Mouse (Mus musculus) kidney, postnatal 25 days (tissue): ENCODE data around the gene Tescl.

ENCODE experiments used
- DNase-seq, 2 experiments: peaks; one replicate each; pipeline ENCODE4 v3.0.0; 2021; ENCODE audit warnings: mixed read lengths in 2 of 2

The Tescl gene

DNA sequence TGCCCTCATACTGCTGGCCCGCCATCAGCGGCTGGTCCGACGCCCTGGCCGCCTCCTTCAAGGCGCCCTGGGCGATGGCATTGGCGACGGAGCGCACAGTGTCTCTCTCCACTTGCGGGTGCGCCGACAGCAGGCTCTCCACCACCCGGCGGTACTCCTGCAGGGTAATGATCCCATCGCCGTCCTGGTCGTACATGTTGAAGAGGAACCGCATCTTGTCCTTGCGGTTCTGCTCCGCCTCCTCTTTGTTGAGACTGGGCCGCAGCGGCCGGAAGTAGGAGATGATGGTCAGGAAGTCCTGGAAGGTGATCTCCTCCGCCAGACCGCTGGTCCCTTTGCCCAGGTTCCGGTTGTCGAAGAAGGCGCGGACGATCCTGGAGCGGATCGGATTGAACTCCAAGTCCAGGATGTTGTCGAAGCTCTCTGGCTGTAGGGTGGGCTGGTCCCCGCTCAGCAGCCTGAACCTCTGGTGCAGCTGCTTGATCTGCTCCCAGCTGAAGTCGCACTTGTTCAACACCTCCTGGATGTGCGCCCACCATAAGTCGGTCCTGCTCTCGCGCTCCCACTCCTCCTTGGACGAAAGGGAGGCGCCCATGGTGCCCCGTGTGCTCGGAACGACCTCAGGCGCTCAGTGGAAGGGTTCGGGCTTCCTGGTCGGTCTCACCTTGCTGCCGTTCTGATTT lies at the start of gene Tescl:
Gene Tescl, minus strand, starts transcription at position 633 of the 683 bp plus-strand sequence.
- DNase-seq: peak; percentile 6 to 43

DNA sequence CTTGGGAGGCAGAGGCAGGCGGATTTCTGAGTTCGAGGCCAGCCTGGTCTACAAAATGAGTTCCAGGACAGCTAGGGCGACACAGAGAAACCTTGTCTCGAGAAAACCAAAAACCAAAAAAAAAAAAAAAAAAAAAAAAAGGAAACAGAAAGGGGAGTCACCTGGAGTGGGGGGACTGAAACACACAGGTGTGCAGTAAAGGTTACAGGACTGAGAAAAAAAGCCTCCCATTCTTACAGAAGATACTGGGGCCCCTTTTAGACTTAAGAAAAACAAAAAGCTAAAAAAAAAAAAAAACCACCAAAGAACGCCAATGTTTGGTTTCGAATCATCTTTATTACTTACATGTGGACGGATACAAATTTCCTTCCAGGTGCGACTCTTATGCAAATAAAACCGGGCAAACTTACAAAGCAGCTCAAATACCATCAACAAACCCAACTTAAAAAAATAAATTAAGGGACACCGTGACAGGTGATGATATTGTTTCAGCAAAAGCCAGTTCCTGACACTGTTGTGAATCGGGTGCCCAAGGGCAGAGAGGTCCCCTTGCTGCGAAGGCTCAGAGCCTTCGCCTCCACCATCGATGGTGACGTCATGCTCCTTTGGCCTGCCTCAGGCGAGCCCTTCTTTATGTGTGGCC lies 49.1 kb upstream of the Tescl start:
- DNase-seq: no peak

- DNase-seq: no peak
Observed at GRCm38 (mm10) chr7:24380370-24380769, 46.6 kb upstream of the Tescl start.

DNA sequence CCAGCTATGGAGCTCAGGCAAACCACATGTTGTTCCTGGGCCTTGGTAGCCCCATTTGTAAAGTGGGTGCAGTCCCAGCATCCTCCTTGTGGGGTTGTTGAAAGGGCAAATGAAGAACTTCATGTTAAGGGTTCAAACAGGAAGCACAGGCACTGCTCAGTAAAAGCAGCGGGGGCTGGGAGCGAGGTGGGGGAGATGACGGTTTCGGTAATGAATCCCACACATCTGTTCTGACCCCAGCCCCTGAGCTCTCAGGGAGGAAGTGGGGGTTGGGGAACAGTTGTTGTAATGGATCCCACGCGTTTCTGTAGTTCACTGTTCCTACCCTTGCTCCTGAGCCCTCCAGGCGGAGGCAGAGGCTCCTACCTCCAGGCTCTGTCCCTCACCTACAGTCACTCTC lies 46.2 kb upstream of the Tescl start:
- DNase-seq: no peak

GRCm38 (mm10) chr7:24378049-24378701 lies 44.4 kb upstream of the Tescl start:
- no peak for DNase-seq

DNA sequence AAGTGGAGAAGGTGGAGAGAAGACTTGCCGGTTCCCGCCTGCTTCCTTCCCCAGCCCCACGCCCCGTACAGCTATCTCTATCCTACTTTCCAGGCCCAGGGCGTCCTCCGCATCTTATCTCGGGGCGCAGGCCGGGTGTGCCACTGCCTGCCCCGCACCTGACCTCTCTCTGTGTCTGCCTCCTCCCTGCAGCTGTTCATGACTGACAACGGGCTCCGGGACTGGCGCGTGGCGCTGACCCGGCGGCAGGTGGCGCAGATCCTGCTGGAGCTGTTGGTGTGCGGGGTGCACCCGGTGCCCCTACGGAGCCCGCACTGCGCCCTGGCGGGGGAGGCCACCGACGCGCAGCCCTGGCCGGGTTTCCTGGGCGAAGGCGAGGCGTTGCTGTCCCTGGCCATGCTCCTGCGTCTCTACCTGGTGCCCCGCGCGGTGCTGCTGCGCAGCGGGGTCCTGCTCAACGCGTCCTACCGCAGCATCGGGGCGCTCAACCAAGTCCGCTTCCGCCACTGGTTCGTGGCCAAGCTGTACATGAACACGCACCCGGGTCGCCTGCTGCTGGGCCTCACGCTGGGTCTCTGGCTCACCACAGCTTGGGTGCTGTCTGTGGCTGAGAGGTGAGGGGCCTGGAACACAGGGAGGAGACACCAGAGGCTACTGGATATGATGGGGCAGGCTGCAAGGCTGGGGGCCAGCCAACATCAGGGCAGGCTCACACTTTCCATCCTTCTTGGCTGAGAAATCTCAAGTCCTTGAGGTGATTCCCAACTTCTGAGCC lies 43.5 kb upstream of the Tescl start:
- DNase-seq: peak in 1 of 2 experiments; percentile 13

GRCm38 (mm10) chr7:24376456-24376855 lies 42.7 kb upstream of the Tescl start:
- no peak for DNase-seq

DNA sequence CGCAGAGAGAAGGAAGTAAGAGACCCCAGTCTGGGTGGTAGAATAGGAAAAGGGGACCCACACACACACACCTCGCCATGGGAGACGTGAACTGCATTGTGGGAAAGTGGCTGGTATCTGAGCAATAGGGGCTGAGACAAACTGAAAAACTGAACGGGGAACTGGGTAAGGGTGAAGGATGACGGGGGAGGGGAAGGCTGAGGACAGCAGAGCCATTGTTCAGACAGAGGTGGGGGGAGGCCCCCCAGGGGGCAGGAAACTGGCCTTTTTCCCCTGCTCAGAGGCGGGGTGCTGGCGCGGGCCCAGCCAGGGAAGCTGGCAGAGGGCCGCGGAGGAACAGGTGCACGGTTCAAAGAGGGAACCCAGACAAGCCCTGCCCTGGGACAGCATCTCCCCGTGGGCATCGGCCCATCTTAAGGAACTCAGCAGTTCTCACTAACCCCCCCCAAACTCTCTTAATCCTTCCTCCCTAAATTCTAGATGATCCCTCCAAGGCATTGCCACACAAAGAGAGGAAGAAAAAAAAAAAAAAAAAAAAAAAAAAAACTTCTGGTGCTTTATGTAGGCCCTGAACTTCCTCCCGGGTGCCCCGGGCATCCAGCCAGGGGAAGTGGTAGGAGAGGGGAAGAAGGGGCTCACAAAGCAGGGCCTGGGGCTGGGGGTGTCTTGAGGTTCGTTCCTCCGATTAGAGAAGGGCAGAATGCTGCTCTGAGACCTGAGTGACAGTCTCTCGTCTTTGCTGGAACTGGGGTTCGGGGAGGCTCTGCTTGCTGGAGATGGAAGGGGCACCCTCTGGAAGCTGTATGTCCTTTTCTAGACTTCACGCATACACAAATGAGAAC lies 40.0 kb upstream of the Tescl start:
- peak; percentile 25 to 55 for DNase-seq

GRCm38 (mm10) chr7:24372786-24373185 lies 39.0 kb upstream of the Tescl start:
- no peak for DNase-seq

GRCm38 (mm10) chr7:24372300-24372699 lies 38.6 kb upstream of the Tescl start:
- no peak for DNase-seq

DNA sequence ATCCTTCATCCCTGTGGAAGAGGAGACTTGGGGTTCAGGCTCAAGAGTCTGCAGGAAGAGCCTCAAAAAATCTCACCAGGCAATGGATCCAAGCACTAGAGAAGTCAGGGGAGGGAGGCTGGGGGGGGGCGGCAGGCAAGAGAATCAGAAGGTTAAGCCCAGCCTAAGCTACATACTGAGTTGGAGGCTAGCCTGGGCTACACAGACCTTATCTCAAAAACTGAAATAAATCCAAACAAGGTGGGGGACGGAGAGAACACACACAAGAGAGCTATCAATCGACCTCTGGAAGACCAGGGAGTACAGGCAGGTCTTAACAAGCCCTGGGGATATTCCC lies 38.0 kb upstream of the Tescl start:
- DNase-seq: no peak

DNA sequence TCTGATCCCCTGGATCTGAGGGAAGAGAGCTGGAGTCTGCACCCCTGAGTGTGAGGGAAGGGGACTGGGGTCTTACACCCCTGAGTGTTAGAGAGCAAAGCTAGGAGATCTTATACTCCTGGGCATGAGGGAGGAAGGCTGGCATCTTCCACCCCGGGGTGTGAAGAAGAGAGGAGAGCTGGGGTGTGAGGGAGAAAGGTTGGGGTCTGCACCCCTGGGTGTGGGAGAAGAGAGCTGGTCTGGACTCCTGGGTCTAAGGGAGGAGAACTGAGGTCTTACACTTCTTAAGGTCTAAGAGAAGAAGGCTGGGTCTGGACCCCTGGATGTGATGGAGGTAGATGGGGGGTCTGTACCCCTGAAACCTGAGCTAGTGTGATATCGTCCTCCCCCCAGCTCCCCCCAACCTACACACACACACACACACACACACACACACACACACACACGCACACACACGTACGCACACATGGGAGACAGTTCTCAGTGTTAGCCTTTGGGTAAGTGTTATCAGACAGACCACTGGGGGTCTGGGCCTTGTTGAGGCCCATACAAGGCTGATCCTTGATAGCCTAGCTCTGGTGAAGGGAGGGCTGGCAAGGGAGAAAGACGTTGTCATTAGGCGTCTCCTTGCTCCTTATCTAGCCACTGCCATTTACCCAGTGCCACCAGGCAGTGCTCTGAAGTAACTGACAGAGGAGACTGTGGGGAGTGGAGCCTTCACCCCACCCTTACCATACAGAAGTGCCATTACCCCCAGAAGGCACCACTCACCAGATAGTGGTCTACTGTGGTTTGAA lies 37.5 kb upstream of the Tescl start:
- DNase-seq: no peak

DNA sequence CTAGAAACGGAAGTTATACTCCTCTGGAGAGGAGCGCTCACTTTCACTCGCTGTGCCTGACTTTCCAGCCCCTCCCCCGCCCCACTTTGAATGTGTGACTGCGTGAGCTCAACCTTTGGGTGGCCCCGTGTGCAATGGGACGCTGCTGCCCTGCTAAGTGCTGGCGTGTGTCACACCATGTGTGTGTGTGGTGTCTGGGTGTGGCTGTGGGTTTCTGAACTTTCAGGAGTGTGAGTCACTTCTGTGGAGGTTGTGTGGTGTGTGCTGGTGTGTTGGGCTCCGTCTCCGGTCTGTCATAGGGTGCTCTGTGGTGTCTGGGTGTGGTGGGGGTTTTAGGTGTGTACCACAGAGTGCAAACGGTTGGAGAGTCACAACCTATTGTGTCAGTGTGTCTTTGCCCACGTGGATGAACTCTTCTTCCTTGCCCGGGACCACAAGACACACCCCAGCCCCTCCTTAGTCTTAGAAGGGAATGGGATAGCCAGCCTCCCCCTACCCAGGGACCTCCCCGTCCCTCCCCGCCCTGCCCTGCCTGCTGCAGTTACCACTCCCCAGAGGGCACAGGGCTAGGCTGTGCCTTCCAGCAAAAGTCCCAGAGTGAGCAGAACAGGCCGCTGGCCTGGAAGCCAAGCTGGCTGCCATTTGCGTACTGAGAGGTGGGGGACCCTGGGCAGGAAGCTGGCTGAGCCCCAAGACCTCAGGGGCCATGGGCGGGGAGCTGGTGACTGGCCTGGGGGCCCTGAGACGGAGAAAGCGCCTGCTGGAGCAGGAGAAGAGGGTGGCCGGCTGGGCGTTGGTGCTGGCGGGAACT lies 36.2 kb upstream of the Tescl start, which contains the start of gene Kcnn4:
Gene Kcnn4, plus strand, starts transcription at position 533 of the 811 bp plus-strand sequence.
- DNase-seq: no peak

GRCm38 (mm10) chr7:24368946-24369345 lies 35.2 kb upstream of the Tescl start:
- no peak for DNase-seq

DNA sequence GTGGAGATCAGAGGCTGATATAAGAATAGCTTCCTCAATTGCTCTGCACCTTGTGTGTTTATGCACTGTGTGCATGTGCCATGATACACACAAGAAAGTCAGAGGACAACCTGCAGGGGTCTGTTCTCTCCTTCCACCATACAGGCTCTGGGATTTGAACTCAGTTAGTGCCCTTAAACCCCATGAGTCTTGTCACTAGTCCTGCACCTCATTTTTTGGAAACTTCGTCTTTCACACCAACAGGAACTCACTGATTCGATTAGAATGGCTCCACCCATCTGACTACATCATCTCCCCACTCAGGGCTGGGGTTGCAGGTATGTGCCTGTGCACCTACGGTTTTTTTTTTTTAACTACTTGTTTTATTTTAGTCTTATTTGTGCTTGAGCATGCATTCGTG lies 34.5 kb upstream of the Tescl start:
- DNase-seq: no peak

DNA sequence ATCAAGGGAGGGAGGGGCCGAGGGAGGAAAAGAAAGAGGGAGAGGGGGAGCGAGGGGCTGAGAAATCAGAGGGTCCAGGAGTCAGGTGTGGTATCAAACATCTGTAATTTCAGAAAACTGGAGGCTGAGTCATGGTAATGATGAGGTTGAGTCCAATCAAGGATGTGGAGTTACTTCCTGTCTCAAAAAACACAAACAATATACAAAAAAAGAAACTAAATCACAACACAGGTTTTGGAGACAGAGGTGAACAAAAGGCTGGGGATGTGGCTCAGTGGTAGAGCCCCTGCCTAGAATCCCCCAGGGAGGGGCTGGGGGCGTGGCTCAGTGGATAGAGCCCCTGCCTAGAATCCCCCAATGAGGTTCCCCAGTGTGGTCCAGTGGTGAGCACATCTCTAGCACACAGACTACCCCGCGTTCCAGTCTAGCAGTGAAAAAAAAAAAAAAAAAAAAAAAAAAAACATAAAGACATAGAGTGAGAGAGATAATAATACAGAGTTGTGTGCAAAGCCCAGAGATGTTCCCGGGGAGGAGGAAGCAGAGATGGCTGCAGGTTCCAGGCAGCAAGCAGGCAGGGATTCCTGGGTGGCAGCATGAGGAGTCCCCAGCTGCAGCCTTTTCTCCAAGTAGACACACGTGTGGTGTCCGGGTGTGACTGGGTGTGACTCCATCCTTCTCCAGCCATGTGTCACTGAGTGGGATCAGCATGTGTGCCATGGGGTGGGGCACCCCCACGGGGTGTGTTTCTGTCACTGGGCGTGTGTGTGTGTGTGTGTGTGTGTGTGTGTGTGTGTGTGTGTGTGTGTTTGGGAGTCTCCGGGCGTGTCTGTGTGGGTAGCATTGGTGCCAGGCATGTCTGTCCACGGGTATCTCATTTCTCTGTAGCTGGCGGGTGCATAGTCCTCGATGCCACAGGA lies 33.2 kb upstream of the Tescl start:
- DNase-seq: no peak

DNA sequence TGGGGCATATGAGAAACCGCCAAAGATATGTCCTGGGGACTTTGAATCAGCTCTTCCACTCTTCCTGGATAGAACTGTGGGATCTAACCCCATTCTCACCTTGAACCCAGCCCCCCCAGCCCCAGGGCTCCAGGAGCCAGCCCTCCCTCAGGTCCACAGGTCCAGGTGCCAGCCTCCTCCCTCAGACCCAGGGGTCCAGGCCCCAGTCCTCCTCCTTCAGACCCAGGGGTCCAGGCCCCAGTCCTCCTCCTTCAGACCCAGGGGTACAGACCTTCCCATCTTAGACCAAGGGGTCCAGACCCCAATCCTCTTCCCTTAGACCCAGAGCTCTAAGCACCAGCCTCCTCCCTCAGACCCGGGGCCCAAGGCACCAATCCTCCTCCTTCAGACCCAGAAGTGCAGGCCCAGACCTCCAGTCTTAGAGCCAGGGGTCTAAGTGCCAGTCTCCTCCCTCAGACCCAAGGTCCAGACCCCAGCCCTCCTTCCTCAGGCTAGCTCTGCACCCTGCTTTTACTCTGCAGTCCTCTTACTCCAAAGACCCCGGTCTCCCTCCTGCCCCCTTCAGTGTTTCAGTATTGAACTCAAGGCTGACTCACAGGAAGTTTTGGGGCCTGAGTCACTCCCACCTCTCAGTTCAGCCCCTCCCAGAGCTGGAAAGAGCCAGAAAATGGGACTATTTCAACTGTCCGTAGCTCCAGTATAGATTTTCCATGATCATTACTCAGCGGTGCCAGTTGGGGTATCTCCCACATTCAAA lies 31.7 kb upstream of the Tescl start:
- no peak for DNase-seq

DNA sequence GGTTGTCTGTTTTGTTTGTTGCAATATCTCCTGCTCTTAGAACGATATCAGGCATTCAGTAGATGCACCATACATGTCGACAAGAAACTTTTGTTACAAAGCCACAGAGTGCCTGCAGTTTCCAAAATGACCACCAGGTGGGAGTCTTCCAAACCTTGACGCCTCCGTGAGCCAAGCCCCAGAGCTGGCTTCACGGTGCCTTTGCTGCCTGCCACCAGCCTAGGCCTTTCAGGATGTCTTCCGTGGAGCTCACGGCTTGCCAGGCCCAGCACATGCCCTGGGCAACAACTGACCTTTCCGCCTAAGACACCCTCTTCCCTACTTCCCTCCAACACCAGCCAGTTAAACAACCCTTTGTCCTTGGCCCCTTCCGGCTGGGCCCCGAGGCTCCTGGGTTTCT lies 31.1 kb upstream of the Tescl start:
- peak; percentile 73 to 90 for DNase-seq

GRCm38 (mm10) chr7:24363228-24363627 lies 29.5 kb upstream of the Tescl start:
- peak in 1 of 2 experiments; percentile 32 for DNase-seq
